Mouse (Mus musculus) spleen, adult 2 months (tissue): ENCODE results near the gene Zwilch.

Source experiments
- CTCF ChIP-seq: fragments of 200-500 bp; IDR thresholded peaks from 2 replicates; pipeline ENCODE4 v1.5.1; 2011; ENCODE audit warnings: mild to moderate bottlenecking, inconsistent platforms; ENCODE audit not compliant: insufficient read depth, insufficient read length, insufficient replicate concordance; ENCODE audit errors: extremely low read depth
- POLR2A ChIP-seq: fragments of 200-500 bp; IDR thresholded peaks from 2 replicates; pipeline ENCODE4 v1.6.1; 2011; ENCODE audit warnings: low read depth, low read length, inconsistent platforms

GRCm38 (mm10) chr9:64195554-64195953, 22.6 kb upstream of the Zwilch start:
- TF ChIP-seq POLR2A (no peak), CTCF (no peak)
